Mouse (Mus musculus) stomach, postnatal 0 days (tissue): ENCODE data around the gene Trim17.

ENCODE experiments used
- CTCF ChIP-seq: IDR thresholded peaks from 2 replicates; pipeline ENCODE4 v1.5.1; 2016; ENCODE audit warnings: antibody characterized with exemption, low read depth, mild to moderate bottlenecking, moderate library complexity
- EP300 ChIP-seq: optimal IDR thresholded peaks from 2 replicates; pipeline ENCODE3; 2016; ENCODE audit warnings: antibody characterized with exemption

GRCm38 (mm10) chr11:58922420-58922819 lies 32.1 kb upstream of the Trim17 start:
- TF ChIP-seq EP300: no peak
- TF ChIP-seq CTCF: peak; percentile 10; the same call in 1 of the 2 replicates
